Mouse (Mus musculus) forebrain, embryonic 16.5 days (tissue): ENCODE data around the gene Ass1. TPM values are rescaled to one million over a fixed set of nuclear protein-coding genes. Genes with fewer than 3 reads are reported as not detected.
"Not testable (repeated sequence)": the region's sequence is repeated elsewhere in the genome, so short reads cannot be mapped to it uniquely, and the experiment has no call there.

Source experiments
- ATAC-seq: fragments of 200-750 bp; cut with Nextera tagmentation; 2 replicates; pipeline ENCODE4 v1.8.0; 2017; ENCODE audit warnings: mild to moderate bottlenecking, moderate library complexity
- H3K27ac ChIP-seq: fragments of 300-500 bp; sonication (generic); 2 replicates; pipeline ENCODE4 v1.5.1; 2014; ENCODE audit warnings: low read length, control low read depth
- H3K27me3 ChIP-seq: fragments of 300-500 bp; sonication (generic); replicated peaks from 2 replicates; pipeline ENCODE4 v1.6.1; 2014; ENCODE audit warnings: low read length; ENCODE audit not compliant: control insufficient read depth, insufficient read depth
- H3K36me3 ChIP-seq: fragments of 300-500 bp; sonication (generic); 2 replicates; pipeline ENCODE4 v1.6.1; 2014; ENCODE audit not compliant: control insufficient read depth, insufficient read depth
- H3K4me1 ChIP-seq: fragments of 300-500 bp; sonication (generic); replicated peaks from 2 replicates; pipeline ENCODE4 v1.6.1; 2014; ENCODE audit warnings: low read length; ENCODE audit not compliant: control insufficient read depth, insufficient read depth
- H3K4me2 ChIP-seq: fragments of 300-500 bp; sonication (generic); 2 replicates; pipeline ENCODE4 v1.6.1; 2014; ENCODE audit warnings: mild to moderate bottlenecking, low read length, control low read depth
- H3K4me3 ChIP-seq: fragments of 300-500 bp; sonication (generic); replicated peaks from 2 replicates; pipeline ENCODE4 v1.5.1; 2014; ENCODE audit warnings: mild to moderate bottlenecking, low read length, control low read depth
- H3K9ac ChIP-seq: fragments of 300-500 bp; sonication (generic); replicated peaks from 2 replicates; pipeline ENCODE4 v1.6.1; 2014; ENCODE audit warnings: low read depth, low read length, control low read depth
- H3K9me3 ChIP-seq: fragments of 300-500 bp; sonication (generic); 2 replicates; pipeline ENCODE4 v1.6.1; 2016; ENCODE audit warnings: low read length; ENCODE audit not compliant: control insufficient read depth
- WGBS: fragments of 180-500 bp; shearing (Covaris S2); extraction: QIAGEN DNeasy Blood & Tissue Kit; methylation state at CpG from one replicate; pipeline ENCODE4 v1.1.7; 2014; 5-methylcytosine and 5-hydroxymethylcytosine counted together
- polyA plus RNA-seq: library from polyadenylated mRNA; unstranded; fragments of >200 nt; fragmentation: Nextera tagmentation; extraction: Ambion mirVana; gene quantifications from 2 replicates; pipeline ENCODE4 v1.2.1, GENCODE M21; 2015

The Ass1 gene
- polyA plus RNA-seq, 1 experiment from 2014 or later, result 8.0 TPM

- H3K4me2 ChIP-seq, result no peak overlapping the region
- WGBS, result 30% methylated on average over 5 of the region's 5 CpGs
- no peak overlapping the region for H3K9ac ChIP-seq
- no peaks in the 10 kb centered on the region for H3K9me3 ChIP-seq
- no peaks in the 10 kb centered on the region; the same call in 1 of the 2 replicates for H3K4me1 ChIP-seq
- no peaks in the 10 kb centered on the region for H3K27me3 ChIP-seq
- H3K27ac ChIP-seq, result no peak overlapping the region
- H3K4me3 ChIP-seq, result no peak overlapping the region
- peak; percentile 58; the same call in 1 of the 2 replicates for ATAC-seq
- H3K36me3 ChIP-seq, result no peaks in the 10 kb centered on the region
Observed at GRCm38 (mm10) chr2:31537054-31537453, 67.0 kb downstream of the Ass1 start.

GRCm38 (mm10) chr2:31538745-31539144 lies 68.7 kb downstream of the Ass1 start:
- 66% methylated on average over 5 of the region's 5 CpGs for WGBS
- no peak overlapping the region for H3K4me3 ChIP-seq
- H3K9ac ChIP-seq, result no peak overlapping the region
- no peak overlapping the region for H3K27ac ChIP-seq
- H3K36me3 ChIP-seq, result no peaks in the 10 kb centered on the region
- H3K9me3 ChIP-seq, result no peaks in the 10 kb centered on the region
- H3K27me3 ChIP-seq, result no peaks in the 10 kb centered on the region
- no peaks in the 10 kb centered on the region; the same call in 1 of the 2 replicates for H3K4me1 ChIP-seq
- no peak overlapping the region for H3K4me2 ChIP-seq
- no peak for ATAC-seq

- H3K9ac ChIP-seq, result no peak overlapping the region
- WGBS, result 85% methylated on average over 5 of the region's 5 CpGs
- H3K4me1 ChIP-seq, result no peaks in the 10 kb centered on the region; the same call in 1 of the 2 replicates
- H3K9me3 ChIP-seq, result no peaks in the 10 kb centered on the region
- ATAC-seq, result no peak
- H3K36me3 ChIP-seq, result no peaks in the 10 kb centered on the region
- H3K4me3 ChIP-seq, result no peak overlapping the region
- no peak overlapping the region for H3K4me2 ChIP-seq
- H3K27ac ChIP-seq, result no peak overlapping the region
- peaks cover 3% of the 10 kb centered on the region; the same call in 1 of the 2 replicates for H3K27me3 ChIP-seq
Observed at GRCm38 (mm10) chr2:31541581-31541980, 71.6 kb downstream of the Ass1 start.

GRCm38 (mm10) chr2:31547726-31548125 lies 77.7 kb downstream of the Ass1 start:
- Histone ChIP-seq H3K4me1 (peaks cover 4% of the 10 kb centered on the region; the same call in 1 of the 2 replicates), H3K4me3 (no peak overlapping the region), H3K27ac (no peak overlapping the region), H3K9me3 (no peaks in the 10 kb centered on the region), H3K36me3 (no peaks in the 10 kb centered on the region), H3K9ac (no peak overlapping the region), H3K27me3 (peaks cover 3% of the 10 kb centered on the region; the same call in 1 of the 2 replicates), H3K4me2 (no peak overlapping the region)
- peak; percentile 23; the same call in 1 of the 2 replicates for ATAC-seq
- 30% methylated on average over 11 of the region's 11 CpGs for WGBS

GRCm38 (mm10) chr2:31550503-31550902 lies 80.5 kb downstream of the Ass1 start:
- H3K4me3 ChIP-seq, result no peak overlapping the region
- no peak overlapping the region for H3K4me2 ChIP-seq
- peaks cover 3% of the 10 kb centered on the region; the same call in 1 of the 2 replicates for H3K27me3 ChIP-seq
- H3K4me1 ChIP-seq, result peaks cover 4% of the 10 kb centered on the region; the same call in 1 of the 2 replicates
- no peak for ATAC-seq
- WGBS, result 75% methylated on average over 3 of the region's 3 CpGs
- no peaks in the 10 kb centered on the region for H3K36me3 ChIP-seq
- H3K9ac ChIP-seq, result no peak overlapping the region
- H3K27ac ChIP-seq, result no peak overlapping the region
- H3K9me3 ChIP-seq, result 0 out of 2 replicates have a peak, but pooled peaks cover 3% of the 10 kb centered on the region

- H3K27me3 ChIP-seq, H3K36me3 ChIP-seq, ATAC-seq, H3K4me1 ChIP-seq, H3K4me2 ChIP-seq, H3K9ac ChIP-seq, H3K4me3 ChIP-seq, H3K27ac ChIP-seq, H3K9me3 ChIP-seq: not testable (repeated sequence)
- WGBS, result 94% methylated on average over 1 of the region's 3 CpGs
Observed at GRCm38 (mm10) chr2:31551351-31551750, 81.3 kb downstream of the Ass1 start.

GRCm38 (mm10) chr2:31551971-31552370 lies 82.0 kb downstream of the Ass1 start:
- Histone ChIP-seq H3K27ac (no peak overlapping the region), H3K4me2 (no peak overlapping the region), H3K27me3 (no peaks in the 10 kb centered on the region), H3K4me1 (peaks cover 4% of the 10 kb centered on the region; the same call in 1 of the 2 replicates), H3K9me3 (0 out of 2 replicates have a peak, but pooled peaks cover 3% of the 10 kb centered on the region), H3K9ac (no peak overlapping the region), H3K36me3 (no peaks in the 10 kb centered on the region), H3K4me3 (no peak overlapping the region)
- 88% methylated on average over 10 of the region's 10 CpGs for WGBS
- ATAC-seq, result no peak

GRCm38 (mm10) chr2:31554619-31555018 lies 84.6 kb downstream of the Ass1 start:
- no peak overlapping the region for H3K27ac ChIP-seq
- H3K4me1 ChIP-seq, result no peaks in the 10 kb centered on the region
- H3K36me3 ChIP-seq, result no peaks in the 10 kb centered on the region
- H3K27me3 ChIP-seq, result no peaks in the 10 kb centered on the region
- ATAC-seq, result no peak
- H3K4me3 ChIP-seq, result no peak overlapping the region
- H3K4me2 ChIP-seq, result no peak overlapping the region
- H3K9me3 ChIP-seq, result 0 out of 2 replicates have a peak, but pooled peaks cover 3% of the 10 kb centered on the region
- no peak overlapping the region for H3K9ac ChIP-seq
- WGBS, result 78% methylated on average over 5 of the region's 5 CpGs
